Mouse (Mus musculus) intestine, embryonic 15.5 days (tissue): ENCODE measurements at regions not wholly inside any gene's neighbourhood (a gene's known extent, or its start where the extent isn't known, plus 50 kb on each side); places are given as distances from the start of the nearest gene placed in this dataset.

Experiments used
- ATAC-seq: fragments of 200-750 bp; cut with Nextera tagmentation; 2 replicates; pipeline ENCODE4 v1.8.0; 2017; ENCODE audit warnings: moderate TSS enrichment, moderate library complexity
- H3K27ac ChIP-seq: fragments of 300-500 bp; sonication (generic); 2 replicates; pipeline ENCODE4 v1.5.1; 2015; ENCODE audit warnings: mild to moderate bottlenecking, inconsistent platforms
- H3K27me3 ChIP-seq: fragments of 300-500 bp; sonication (generic); replicated peaks from 2 replicates; pipeline ENCODE4 v1.6.1; 2015; ENCODE audit warnings: inconsistent platforms
- H3K36me3 ChIP-seq: fragments of 300-500 bp; sonication (generic); 2 replicates; pipeline ENCODE4 v1.6.1; 2015; ENCODE audit warnings: inconsistent platforms
- H3K4me1 ChIP-seq: fragments of 300-500 bp; sonication (generic); replicated peaks from 2 replicates; pipeline ENCODE4 v1.6.1; 2015; ENCODE audit warnings: inconsistent platforms
- H3K4me2 ChIP-seq: fragments of 300-500 bp; sonication (generic); replicated peaks from 2 replicates; pipeline ENCODE4 v1.6.1; 2015; ENCODE audit warnings: mild to moderate bottlenecking, inconsistent platforms
- H3K4me3 ChIP-seq: fragments of 300-500 bp; sonication (generic); replicated peaks from 2 replicates; pipeline ENCODE4 v1.5.1; 2015; ENCODE audit warnings: inconsistent platforms
- H3K9ac ChIP-seq: fragments of 300-500 bp; sonication (generic); 2 replicates; pipeline ENCODE4 v1.6.1; 2015; ENCODE audit warnings: inconsistent platforms
- H3K9me3 ChIP-seq: fragments of 300-500 bp; sonication (generic); 2 replicates; pipeline ENCODE4 v1.6.1; 2016; ENCODE audit warnings: inconsistent platforms
- WGBS: fragments of 180-500 bp; shearing (Covaris S2); methylation state at CpG from one replicate; pipeline ENCODE4 v1.1.7; 2015; 5-methylcytosine and 5-hydroxymethylcytosine counted together

- Histone ChIP-seq H3K27me3 (no peaks in the 10 kb centered on the region), H3K4me3 (no peak overlapping the region), H3K9ac (no peak overlapping the region), H3K4me1 (no peaks in the 10 kb centered on the region), H3K4me2 (no peak overlapping the region), H3K9me3 (no peaks in the 10 kb centered on the region), H3K27ac (no peak overlapping the region), H3K36me3 (no peaks in the 10 kb centered on the region)
- ATAC-seq = no peak
- WGBS = 56% methylated on average over 1 of the region's 1 CpGs
Observed at GRCm38 (mm10) chr7:50993707-50994106, 394.7 kb downstream of the 4933405O20Rik start.

- no peak overlapping the region for H3K4me3 ChIP-seq
- H3K36me3 ChIP-seq = no peaks in the 10 kb centered on the region
- no peaks in the 10 kb centered on the region for H3K9me3 ChIP-seq
- WGBS = 74% methylated on average over 3 of the region's 3 CpGs
- H3K27ac ChIP-seq = no peak overlapping the region
- no peaks in the 10 kb centered on the region for H3K27me3 ChIP-seq
- H3K4me1 ChIP-seq = no peaks in the 10 kb centered on the region
- no peak for ATAC-seq
- no peak overlapping the region for H3K4me2 ChIP-seq
- no peak overlapping the region for H3K9ac ChIP-seq
Observed at GRCm38 (mm10) chr7:51041899-51042667, 443.1 kb downstream of the 4933405O20Rik start.

GRCm38 (mm10) chr7:51051496-51051895, 452.5 kb downstream of the 4933405O20Rik start:
- no peak overlapping the region for H3K4me2 ChIP-seq
- H3K27me3 ChIP-seq = no peaks in the 10 kb centered on the region
- no peak overlapping the region for H3K9ac ChIP-seq
- no peak overlapping the region for H3K4me3 ChIP-seq
- WGBS = 85% methylated on average over 3 of the region's 3 CpGs
- no peak for ATAC-seq
- H3K36me3 ChIP-seq = no peaks in the 10 kb centered on the region
- no peaks in the 10 kb centered on the region for H3K9me3 ChIP-seq
- no peak overlapping the region for H3K27ac ChIP-seq
- H3K4me1 ChIP-seq = no peaks in the 10 kb centered on the region

GRCm38 (mm10) chr7:51068376-51068775, 442.5 kb upstream of the Ano5 start:
- Histone ChIP-seq H3K27me3 (no peaks in the 10 kb centered on the region), H3K27ac (no peak overlapping the region), H3K4me1 (no peaks in the 10 kb centered on the region), H3K4me2 (no peak overlapping the region), H3K36me3 (no peaks in the 10 kb centered on the region), H3K9ac (no peak overlapping the region), H3K9me3 (no peaks in the 10 kb centered on the region), H3K4me3 (no peak overlapping the region)
- ATAC-seq = no peak
- WGBS = 34% methylated on average over 1 of the region's 1 CpGs

GRCm38 (mm10) chr7:51093774-51094173, 417.1 kb upstream of the Ano5 start:
- no peak overlapping the region for H3K27ac ChIP-seq
- H3K4me1 ChIP-seq = no peaks in the 10 kb centered on the region
- no peaks in the 10 kb centered on the region for H3K9me3 ChIP-seq
- no peak overlapping the region for H3K4me2 ChIP-seq
- no peaks in the 10 kb centered on the region for H3K27me3 ChIP-seq
- H3K9ac ChIP-seq = no peak overlapping the region
- H3K4me3 ChIP-seq = no peak overlapping the region
- WGBS = 69% methylated on average over 3 of the region's 3 CpGs
- no peak for ATAC-seq
- H3K36me3 ChIP-seq = no peaks in the 10 kb centered on the region

GRCm38 (mm10) chr7:51101166-51101565, 409.7 kb upstream of the Ano5 start:
- H3K4me3 ChIP-seq = no peak overlapping the region
- H3K36me3 ChIP-seq = no peaks in the 10 kb centered on the region
- no peaks in the 10 kb centered on the region for H3K4me1 ChIP-seq
- no peak overlapping the region for H3K27ac ChIP-seq
- H3K9ac ChIP-seq = no peak overlapping the region
- ATAC-seq = no peak
- 74% methylated on average over 2 of the region's 2 CpGs for WGBS
- no peaks in the 10 kb centered on the region for H3K9me3 ChIP-seq
- no peak overlapping the region for H3K4me2 ChIP-seq
- H3K27me3 ChIP-seq = no peaks in the 10 kb centered on the region

- no peak for ATAC-seq
- H3K4me3 ChIP-seq = no peak overlapping the region
- no peak overlapping the region for H3K27ac ChIP-seq
- no peak overlapping the region for H3K9ac ChIP-seq
- no peak overlapping the region for H3K4me2 ChIP-seq
- no peaks in the 10 kb centered on the region for H3K36me3 ChIP-seq
- H3K9me3 ChIP-seq = no peaks in the 10 kb centered on the region
- H3K4me1 ChIP-seq = no peaks in the 10 kb centered on the region
- H3K27me3 ChIP-seq = no peaks in the 10 kb centered on the region
- WGBS = 81% methylated on average over 4 of the region's 4 CpGs
Observed at GRCm38 (mm10) chr7:51140796-51141195, 370.0 kb upstream of the Ano5 start.

GRCm38 (mm10) chr7:51175211-51175610, 335.6 kb upstream of the Ano5 start:
- Histone ChIP-seq H3K27ac (no peak overlapping the region), H3K36me3 (no peaks in the 10 kb centered on the region), H3K9ac (no peak overlapping the region), H3K27me3 (no peaks in the 10 kb centered on the region), H3K9me3 (no peaks in the 10 kb centered on the region), H3K4me2 (no peak overlapping the region), H3K4me3 (no peak overlapping the region), H3K4me1 (no peaks in the 10 kb centered on the region)
- ATAC-seq = no peak
- WGBS = 83% methylated on average over 8 of the region's 8 CpGs

- WGBS = 83% methylated on average over 6 of the region's 6 CpGs
- H3K27me3 ChIP-seq = no peaks in the 10 kb centered on the region
- H3K36me3 ChIP-seq = no peaks in the 10 kb centered on the region
- no peak for ATAC-seq
- H3K4me3 ChIP-seq = no peak overlapping the region
- H3K9me3 ChIP-seq = no peaks in the 10 kb centered on the region
- H3K27ac ChIP-seq = no peak overlapping the region
- no peak overlapping the region for H3K9ac ChIP-seq
- no peaks in the 10 kb centered on the region for H3K4me1 ChIP-seq
- no peak overlapping the region for H3K4me2 ChIP-seq
Observed at GRCm38 (mm10) chr7:51215487-51216232, 295.2 kb upstream of the Ano5 start.

- Histone ChIP-seq H3K4me3 (no peak overlapping the region), H3K9ac (no peak overlapping the region), H3K4me2 (no peak overlapping the region), H3K36me3 (no peaks in the 10 kb centered on the region), H3K27me3 (no peaks in the 10 kb centered on the region), H3K27ac (no peak overlapping the region), H3K4me1 (no peaks in the 10 kb centered on the region), H3K9me3 (no peaks in the 10 kb centered on the region)
- ATAC-seq = no peak
- WGBS = 86% methylated on average over 3 of the region's 3 CpGs
Observed at GRCm38 (mm10) chr7:51216233-51216605, 294.6 kb upstream of the Ano5 start.

- H3K4me2 ChIP-seq = no peak overlapping the region
- H3K27ac ChIP-seq = no peak overlapping the region
- no peaks in the 10 kb centered on the region for H3K27me3 ChIP-seq
- ATAC-seq = no peak
- no peaks in the 10 kb centered on the region for H3K4me1 ChIP-seq
- H3K36me3 ChIP-seq = no peaks in the 10 kb centered on the region
- H3K9ac ChIP-seq = no peak overlapping the region
- H3K4me3 ChIP-seq = no peak overlapping the region
- no peaks in the 10 kb centered on the region for H3K9me3 ChIP-seq
- 75% methylated on average over 4 of the region's 4 CpGs for WGBS
Observed at GRCm38 (mm10) chr7:51221351-51221750, 289.5 kb upstream of the Ano5 start.

GRCm38 (mm10) chr7:51221806-51222205, 289.0 kb upstream of the Ano5 start:
- no peak overlapping the region for H3K4me2 ChIP-seq
- H3K9me3 ChIP-seq = no peaks in the 10 kb centered on the region
- H3K4me3 ChIP-seq = no peak overlapping the region
- no peak overlapping the region for H3K9ac ChIP-seq
- no peaks in the 10 kb centered on the region for H3K36me3 ChIP-seq
- no peak for ATAC-seq
- WGBS = 91% methylated on average over 1 of the region's 1 CpGs
- no peaks in the 10 kb centered on the region for H3K4me1 ChIP-seq
- no peaks in the 10 kb centered on the region for H3K27me3 ChIP-seq
- H3K27ac ChIP-seq = no peak overlapping the region

- 52% methylated on average over 5 of the region's 5 CpGs for WGBS
- H3K9me3 ChIP-seq = no peaks in the 10 kb centered on the region
- no peak overlapping the region for H3K27ac ChIP-seq
- H3K4me3 ChIP-seq = no peak overlapping the region
- ATAC-seq = no peak
- no peaks in the 10 kb centered on the region for H3K27me3 ChIP-seq
- no peak overlapping the region for H3K4me2 ChIP-seq
- no peak overlapping the region for H3K9ac ChIP-seq
- H3K36me3 ChIP-seq = no peaks in the 10 kb centered on the region
- no peaks in the 10 kb centered on the region for H3K4me1 ChIP-seq
Observed at GRCm38 (mm10) chr7:51227136-51227535, 283.7 kb upstream of the Ano5 start.
